Mouse (Mus musculus): ENCODE measurements around the gene Ankle1.

DNA sequence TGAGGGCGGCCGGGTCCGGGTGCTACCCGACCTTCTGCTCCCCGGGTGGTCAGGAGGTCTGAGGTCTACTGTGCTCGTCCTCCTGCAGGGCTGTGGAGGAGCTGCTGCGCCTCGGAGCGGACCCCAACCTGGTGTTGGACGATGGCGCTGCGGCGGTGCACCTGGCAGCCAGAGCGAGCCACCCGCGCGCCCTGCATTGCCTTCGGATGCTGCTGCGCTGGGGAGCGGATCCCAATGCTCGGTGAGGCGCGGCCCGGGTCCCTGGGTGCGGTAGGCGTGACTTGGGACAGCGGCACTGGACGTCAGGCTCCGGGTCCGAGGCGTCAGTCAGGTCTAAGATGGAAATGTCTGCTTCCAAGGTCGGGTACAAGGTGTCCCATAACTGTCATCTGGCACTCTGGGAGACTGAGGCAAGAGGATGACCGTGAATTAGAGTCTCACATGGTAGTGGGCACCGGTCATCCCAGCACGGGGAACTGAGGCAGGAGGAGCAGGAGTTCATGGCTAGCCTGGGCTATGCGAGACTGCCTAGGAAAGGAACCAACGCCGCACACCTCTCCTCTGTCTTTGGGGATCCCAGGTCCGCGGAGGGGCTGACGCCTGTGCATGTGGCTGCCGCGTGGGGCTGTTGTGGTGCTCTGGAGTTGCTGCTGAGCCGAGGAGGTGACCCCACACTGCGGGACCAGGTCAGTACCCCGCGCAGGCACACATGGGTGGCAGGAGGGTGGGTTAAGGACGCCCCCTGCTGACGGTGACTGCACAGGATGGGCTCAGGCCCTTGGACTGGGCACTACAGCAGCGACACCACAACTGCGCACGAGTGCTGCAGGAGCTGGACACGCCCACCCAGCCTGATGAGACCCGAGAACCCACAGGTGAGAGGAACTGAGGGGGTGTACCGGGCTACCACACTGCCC lies 547 bp downstream of the Ankle1 start:
- TF ChIP-seq GATA1 (IDR thresholded peaks at IDR 0.05; ENCODE audit: low read length), result no peak
- TF ChIP-seq TAL1 (IDR thresholded peaks at IDR 0.05; ENCODE audit: low read length), result no peak
